Mouse (Mus musculus) midbrain, embryonic 10.5 days (tissue): ENCODE measurements around the gene Chl1. TPM values are rescaled to one million over a fixed set of nuclear protein-coding genes. Genes with fewer than 3 reads are reported as not detected.

Source experiments
- DNase-seq: peaks from one replicate; pipeline ENCODE4 v3.0.0-alpha.2; 2017; ENCODE audit warnings: low spot score
- H3K27ac ChIP-seq: fragments of 300-500 bp; sonication (generic); replicated peaks from 2 replicates; pipeline ENCODE4 v1.5.1; 2016; ENCODE audit warnings: mild to moderate bottlenecking
- H3K27me3 ChIP-seq: fragments of 300-500 bp; sonication (generic); 2 replicates; pipeline ENCODE4 v1.6.1; 2016; ENCODE audit warnings: low read depth, mild to moderate bottlenecking; ENCODE audit not compliant: poor library complexity, severe bottlenecking
- H3K36me3 ChIP-seq: fragments of 300-500 bp; sonication (generic); 2 replicates; pipeline ENCODE4 v1.6.1; 2016; ENCODE audit warnings: mild to moderate bottlenecking, moderate library complexity
- H3K4me1 ChIP-seq: fragments of 300-500 bp; sonication (generic); 2 replicates; pipeline ENCODE4 v1.6.1; 2016
- H3K4me3 ChIP-seq: fragments of 300-500 bp; sonication (generic); 2 replicates; pipeline ENCODE4 v1.5.1; 2016; ENCODE audit warnings: mild to moderate bottlenecking, moderate library complexity
- H3K9me3 ChIP-seq: fragments of 300-500 bp; sonication (generic); replicated peaks from 2 replicates; pipeline ENCODE4 v1.6.1; 2016; ENCODE audit warnings: mild to moderate bottlenecking
- WGBS: fragments of 180-500 bp; shearing (Covaris S2); methylation state at CpG from one replicate; pipeline ENCODE4 v1.1.7; 2016; 5-methylcytosine and 5-hydroxymethylcytosine counted together
- polyA plus RNA-seq: library from polyadenylated mRNA; unstranded; fragments of >200 nt; fragmentation: Nextera tagmentation; extraction: Ambion mirVana; gene quantifications from 2 replicates; pipeline ENCODE4 v1.2.1, GENCODE M21; 2016

Gene Chl1
- polyA plus RNA-seq, 1 experiment from 2014 or later = 0.95 TPM

GRCm38 (mm10) chr6:103513621-103514241 lies 3.3 kb downstream of the Chl1 start:
- H3K27ac ChIP-seq = no peak overlapping the region
- H3K9me3 ChIP-seq = no peaks in the 10 kb centered on the region
- peaks cover 52% of the 10 kb centered on the region for H3K27me3 ChIP-seq
- no peak for DNase-seq
- peaks cover 24% of the 10 kb centered on the region for H3K4me1 ChIP-seq
- H3K36me3 ChIP-seq = no peaks in the 10 kb centered on the region
- no peak overlapping the region for H3K4me3 ChIP-seq
- WGBS = 74% methylated on average over 8 of the region's 8 CpGs

DNA sequence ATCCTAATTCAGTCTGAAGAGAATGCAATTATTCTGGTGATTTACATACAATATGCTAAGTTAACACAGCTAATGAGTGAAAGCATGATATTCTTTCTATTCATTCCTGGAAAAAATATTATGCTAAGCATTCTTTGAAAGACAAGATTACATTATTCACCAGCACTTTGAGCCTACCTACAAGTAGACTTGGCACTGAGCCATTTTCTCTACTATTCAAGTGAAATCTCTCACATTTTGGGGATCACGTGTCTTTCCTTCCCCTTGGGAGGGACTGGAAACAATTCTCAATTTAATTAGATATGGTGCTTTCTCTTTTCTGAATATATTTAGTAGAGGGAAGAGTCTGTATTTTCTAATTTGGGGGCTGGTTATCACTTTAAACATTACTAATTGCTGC lies 4.0 kb downstream of the Chl1 start:
- no peaks in the 10 kb centered on the region for H3K9me3 ChIP-seq
- 64% methylated on average over 1 of the region's 1 CpGs for WGBS
- no peak for DNase-seq
- H3K4me1 ChIP-seq = peaks cover 24% of the 10 kb centered on the region
- no peaks in the 10 kb centered on the region for H3K36me3 ChIP-seq
- H3K27me3 ChIP-seq = peaks cover 46% of the 10 kb centered on the region
- H3K4me3 ChIP-seq = no peak overlapping the region
- no peak overlapping the region for H3K27ac ChIP-seq

DNA sequence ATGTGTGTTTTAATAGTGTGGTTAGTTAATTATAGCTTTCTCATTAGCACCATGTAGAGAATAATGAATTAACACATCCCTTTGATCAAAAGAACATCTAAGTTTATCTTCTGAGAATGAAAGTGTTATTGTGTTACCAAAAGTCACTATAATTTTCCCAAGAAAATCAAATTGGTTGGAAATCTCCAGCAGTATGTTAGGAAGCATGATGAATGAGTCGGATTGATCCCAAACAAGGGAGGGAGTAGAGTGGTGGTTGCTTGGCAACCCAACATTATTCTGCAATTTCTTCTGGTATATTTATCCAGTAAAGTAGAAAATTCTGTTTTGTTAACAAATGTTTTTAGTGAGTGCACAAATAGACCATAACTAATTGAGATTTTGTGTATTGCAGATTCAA lies 4.4 kb downstream of the Chl1 start:
- no peak overlapping the region for H3K4me3 ChIP-seq
- H3K36me3 ChIP-seq = no peaks in the 10 kb centered on the region
- no peak for DNase-seq
- H3K27me3 ChIP-seq = peaks cover 42% of the 10 kb centered on the region
- H3K9me3 ChIP-seq = no peaks in the 10 kb centered on the region
- peaks cover 24% of the 10 kb centered on the region for H3K4me1 ChIP-seq
- no peak overlapping the region for H3K27ac ChIP-seq
- WGBS = 87% methylated on average over 1 of the region's 1 CpGs

- 86% methylated on average over 2 of the region's 2 CpGs for WGBS
- Histone ChIP-seq H3K4me3 (no peak overlapping the region), H3K27me3 (no peaks in the 10 kb centered on the region), H3K9me3 (no peaks in the 10 kb centered on the region), H3K27ac (no peak overlapping the region), H3K36me3 (no peaks in the 10 kb centered on the region), H3K4me1 (no peaks in the 10 kb centered on the region)
- DNase-seq = no peak
These were observed 9.2 kb downstream of the Chl1 start for GRCm38 (mm10) chr6:103519596-103519995.

GRCm38 (mm10) chr6:103525326-103526024 lies 15.1 kb downstream of the Chl1 start:
- DNase-seq = no peak
- no peaks in the 10 kb centered on the region for H3K27me3 ChIP-seq
- no peak overlapping the region for H3K4me3 ChIP-seq
- 84% methylated on average over 2 of the region's 2 CpGs for WGBS
- no peak overlapping the region for H3K27ac ChIP-seq
- H3K4me1 ChIP-seq = no peaks in the 10 kb centered on the region
- no peaks in the 10 kb centered on the region for H3K36me3 ChIP-seq
- H3K9me3 ChIP-seq = no peaks in the 10 kb centered on the region

DNA sequence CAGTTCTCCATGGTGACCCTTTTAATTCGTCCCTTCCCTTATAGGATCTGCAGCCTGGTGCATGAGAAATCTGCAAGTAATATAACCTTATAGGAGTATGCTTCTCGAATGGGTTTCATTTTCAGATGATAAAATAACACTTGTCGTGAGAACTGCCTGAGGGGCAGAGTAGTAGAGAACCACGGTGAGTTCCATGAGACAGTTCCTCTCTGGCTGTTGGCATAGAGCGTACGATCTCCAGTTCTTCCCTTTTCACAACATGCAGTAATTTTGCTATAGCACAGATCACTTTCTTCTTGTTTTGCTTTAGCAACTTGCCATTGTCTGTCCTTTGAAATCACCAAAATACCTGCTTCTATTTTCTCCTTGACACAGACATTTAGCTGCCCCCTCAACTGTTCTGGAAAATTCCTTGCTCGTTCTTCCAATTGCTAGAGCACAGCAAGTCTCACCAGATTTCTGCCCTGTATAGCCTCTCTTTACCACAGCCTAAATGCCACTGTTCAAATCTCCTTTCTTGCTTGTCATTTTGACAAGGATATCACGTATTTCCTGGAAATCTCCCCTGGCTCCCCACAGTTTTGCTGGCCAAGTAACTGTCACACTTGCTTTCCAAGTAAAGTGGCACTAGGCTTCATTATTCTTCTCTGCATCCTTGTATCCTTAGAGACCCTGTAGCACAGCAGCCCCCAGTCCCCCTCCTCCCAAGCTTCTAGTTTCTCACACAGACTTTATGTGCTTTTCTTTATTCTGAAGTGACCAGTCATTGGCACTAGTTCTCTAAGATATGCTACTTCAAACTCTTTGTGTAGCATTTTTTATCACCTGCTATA lies 16.8 kb downstream of the Chl1 start:
- H3K27ac ChIP-seq = no peak overlapping the region
- H3K9me3 ChIP-seq = no peaks in the 10 kb centered on the region
- H3K36me3 ChIP-seq = no peaks in the 10 kb centered on the region
- no peak overlapping the region for H3K4me3 ChIP-seq
- H3K4me1 ChIP-seq = no peaks in the 10 kb centered on the region
- H3K27me3 ChIP-seq = no peaks in the 10 kb centered on the region
- DNase-seq = no peak
- 82% methylated on average over 8 of the region's 8 CpGs for WGBS

DNA sequence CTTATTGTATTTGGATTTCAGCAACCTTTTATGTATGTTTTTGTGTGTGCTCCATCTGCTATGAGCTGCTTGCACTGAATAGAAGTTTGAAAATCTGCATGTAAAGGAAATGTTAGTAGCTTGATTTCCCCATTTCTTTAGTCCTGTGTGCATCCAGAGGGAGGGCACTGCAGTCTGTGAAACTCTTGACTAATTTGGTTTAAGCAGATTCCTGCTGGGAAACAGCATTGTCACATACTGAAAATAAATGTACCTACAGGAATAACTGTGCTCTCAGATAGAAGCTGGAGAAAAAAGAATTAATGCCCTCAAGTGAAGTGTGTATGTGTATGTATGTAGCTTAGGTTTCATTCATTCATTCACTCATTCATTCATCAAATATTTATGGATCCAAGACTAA lies 22.7 kb downstream of the Chl1 start:
- Histone ChIP-seq H3K27me3 (no peaks in the 10 kb centered on the region), H3K4me3 (no peak overlapping the region), H3K4me1 (no peaks in the 10 kb centered on the region), H3K36me3 (no peaks in the 10 kb centered on the region), H3K27ac (no peak overlapping the region), H3K9me3 (no peaks in the 10 kb centered on the region)
- DNase-seq = no peak

- DNase-seq = no peak
- Histone ChIP-seq H3K9me3 (no peaks in the 10 kb centered on the region), H3K4me1 (no peaks in the 10 kb centered on the region), H3K27ac (no peak overlapping the region), H3K4me3 (no peak overlapping the region), H3K36me3 (no peaks in the 10 kb centered on the region), H3K27me3 (no peaks in the 10 kb centered on the region)
- WGBS = 83% methylated on average over 2 of the region's 2 CpGs
These were observed 23.6 kb downstream of the Chl1 start for GRCm38 (mm10) chr6:103534027-103534426.

DNA sequence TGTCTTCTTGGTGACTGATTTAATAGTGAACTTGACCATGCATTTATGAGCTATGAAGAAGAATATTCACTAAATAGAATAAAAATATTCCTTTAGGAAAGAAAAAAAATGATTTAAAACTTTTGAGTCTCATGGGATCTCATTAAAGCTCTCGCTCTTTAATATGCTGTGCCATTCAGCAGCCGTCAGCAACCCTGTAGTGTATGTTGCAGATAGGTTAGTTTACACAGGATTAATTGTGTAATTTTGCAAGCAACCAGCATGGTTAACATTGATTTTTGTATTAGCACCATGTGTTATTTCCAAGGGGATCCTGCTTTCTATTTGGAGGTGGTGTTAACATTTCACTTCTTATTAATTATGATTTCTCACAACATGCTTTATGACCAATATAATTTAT lies 32.2 kb downstream of the Chl1 start:
- H3K36me3 ChIP-seq = no peaks in the 10 kb centered on the region
- no peaks in the 10 kb centered on the region for H3K9me3 ChIP-seq
- no peak overlapping the region for H3K27ac ChIP-seq
- WGBS = 85% methylated on average over 2 of the region's 2 CpGs
- no peak for DNase-seq
- no peak overlapping the region for H3K4me3 ChIP-seq
- no peaks in the 10 kb centered on the region for H3K27me3 ChIP-seq
- peaks cover 8% of the 10 kb centered on the region; the same call in 1 of the 2 replicates for H3K4me1 ChIP-seq

DNA sequence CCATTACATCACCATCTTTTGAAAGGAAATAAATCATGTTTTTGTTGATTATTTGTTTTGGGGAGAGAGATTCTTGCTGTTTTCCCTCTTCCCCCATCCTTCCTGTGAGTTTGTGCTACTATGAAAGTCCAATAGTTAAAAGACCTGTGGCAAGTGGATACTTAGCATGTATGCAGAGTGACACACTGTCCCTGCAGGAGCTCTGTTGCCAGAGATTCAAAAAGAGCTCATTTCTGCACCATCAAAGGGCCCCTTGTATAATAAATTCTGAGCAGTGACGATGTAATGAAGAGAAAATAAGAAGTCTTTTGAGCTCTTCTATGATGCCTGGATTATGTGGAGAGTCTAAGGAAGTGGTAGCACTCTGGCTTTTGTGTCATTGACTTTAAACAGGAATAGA lies 33.4 kb downstream of the Chl1 start:
- Histone ChIP-seq H3K27me3 (no peaks in the 10 kb centered on the region), H3K4me1 (peaks cover 8% of the 10 kb centered on the region; the same call in 1 of the 2 replicates), H3K9me3 (no peaks in the 10 kb centered on the region), H3K36me3 (no peaks in the 10 kb centered on the region), H3K27ac (no peak overlapping the region), H3K4me3 (no peak overlapping the region)
- 24% methylated on average over 1 of the region's 1 CpGs for WGBS
- no peak for DNase-seq

GRCm38 (mm10) chr6:103546314-103546713 lies 35.9 kb downstream of the Chl1 start:
- H3K4me3 ChIP-seq = no peak overlapping the region
- WGBS = 77% methylated on average over 3 of the region's 3 CpGs
- H3K27ac ChIP-seq = no peak overlapping the region
- peaks cover 8% of the 10 kb centered on the region; the same call in 1 of the 2 replicates for H3K4me1 ChIP-seq
- H3K36me3 ChIP-seq = no peaks in the 10 kb centered on the region
- no peaks in the 10 kb centered on the region for H3K27me3 ChIP-seq
- DNase-seq = no peak
- H3K9me3 ChIP-seq = no peaks in the 10 kb centered on the region

- Histone ChIP-seq H3K27me3 (no peaks in the 10 kb centered on the region), H3K4me1 (no peaks in the 10 kb centered on the region), H3K27ac (no peak overlapping the region), H3K4me3 (no peak overlapping the region), H3K36me3 (no peaks in the 10 kb centered on the region), H3K9me3 (no peaks in the 10 kb centered on the region)
- no peak for DNase-seq
- WGBS = 88% methylated on average over 4 of the region's 4 CpGs
These were observed 39.5 kb downstream of the Chl1 start for GRCm38 (mm10) chr6:103549929-103550328.
